Mouse (Mus musculus): Measurements from ENCODE around the gene Rmi2.
A peak's percentile ranks its signal among the peaks of the same experiment; 100 is the strongest.
"Not testable (repeated sequence)": the region's sequence is repeated elsewhere in the genome, so short reads cannot be mapped to it uniquely, and the experiment has no call there.

Rmi2 gene

GRCm38 (mm10) chr16:10834911-10835587 lies at the start of gene Rmi2:
Gene Rmi2 (plus strand): TSS chr16:10835059.
- peak; percentile 89 for DNase-seq (ENCODE audit: extremely low spot score, low spot score)

- DNase-seq (ENCODE audit: extremely low spot score, low spot score), result peak; percentile 90
These were observed 49.3 kb upstream of the Rmi2 start, which contains the start of gene Socs1 for GRCm38 (mm10) chr16:10785371-10786231. Gene Socs1 (minus strand): TSS chr16:10785536.

GRCm38 (mm10) chr16:10786288-10786687 lies 48.6 kb upstream of the Rmi2 start:
- peak; percentile 84 for DNase-seq (ENCODE audit: extremely low spot score, low spot score)

GRCm38 (mm10) chr16:10786782-10787547 lies 47.9 kb upstream of the Rmi2 start:
- no peak for DNase-seq (ENCODE audit: extremely low spot score, low spot score)

GRCm38 (mm10) chr16:10787548-10788058 lies 47.3 kb upstream of the Rmi2 start:
- no peak for DNase-seq (ENCODE audit: extremely low spot score, low spot score)

GRCm38 (mm10) chr16:10788271-10788670 lies 46.6 kb upstream of the Rmi2 start, which contains the start of gene Tnp2:
Gene Tnp2 (minus strand): TSS chr16:10788660.
- DNase-seq (ENCODE audit: extremely low spot score, low spot score), result no peak

GRCm38 (mm10) chr16:10788866-10789265 lies 46.0 kb upstream of the Rmi2 start:
- DNase-seq (ENCODE audit: extremely low spot score, low spot score), result no peak

- DNase-seq (ENCODE audit: extremely low spot score, low spot score), result no peak
These were observed 44.2 kb upstream of the Rmi2 start, which contains the start of gene Prm3 for GRCm38 (mm10) chr16:10790702-10791101. Gene Prm3 (minus strand): TSS chr16:10790914.

- no peak for DNase-seq (ENCODE audit: extremely low spot score, low spot score)
These were observed 38.8 kb upstream of the Rmi2 start, which contains the start of gene Prm2 for GRCm38 (mm10) chr16:10796034-10796433. Gene Prm2 (minus strand): TSS chr16:10796134.

- DNase-seq (ENCODE audit: extremely low spot score, low spot score), result not testable (repeated sequence)
These were observed 32.4 kb upstream of the Rmi2 start for GRCm38 (mm10) chr16:10802420-10802819.

- DNase-seq (ENCODE audit: extremely low spot score, low spot score), result no peak
These were observed 28.9 kb upstream of the Rmi2 start, which contains the start of gene Prm1 for GRCm38 (mm10) chr16:10805789-10806527. Gene Prm1 (minus strand): TSS chr16:10805839.

- DNase-seq (ENCODE audit: extremely low spot score, low spot score), result no peak
These were observed 24.5 kb upstream of the Rmi2 start for GRCm38 (mm10) chr16:10810376-10810775.

GRCm38 (mm10) chr16:10812865-10813371 lies 21.9 kb upstream of the Rmi2 start, which contains the start of gene Gm11172:
Gene Gm11172 (plus strand): TSS chr16:10812915.
- DNase-seq (ENCODE audit: extremely low spot score, low spot score), result no peak

GRCm38 (mm10) chr16:10813726-10814125 lies 21.1 kb upstream of the Rmi2 start:
- DNase-seq (ENCODE audit: extremely low spot score, low spot score), result no peak

GRCm38 (mm10) chr16:10814864-10815263 lies 20.0 kb upstream of the Rmi2 start:
- no peak for DNase-seq (ENCODE audit: extremely low spot score, low spot score)

GRCm38 (mm10) chr16:10818579-10819135 lies 16.2 kb upstream of the Rmi2 start:
- DNase-seq (ENCODE audit: extremely low spot score, low spot score), result no peak

GRCm38 (mm10) chr16:10819966-10820365 lies 14.9 kb upstream of the Rmi2 start:
- DNase-seq (ENCODE audit: extremely low spot score, low spot score), result no peak

GRCm38 (mm10) chr16:10821387-10821786 lies 13.5 kb upstream of the Rmi2 start:
- DNase-seq (ENCODE audit: extremely low spot score, low spot score), result no peak

- DNase-seq (ENCODE audit: extremely low spot score, low spot score), result no peak
These were observed 10.3 kb upstream of the Rmi2 start for GRCm38 (mm10) chr16:10824536-10824935.

- no peak for DNase-seq (ENCODE audit: extremely low spot score, low spot score)
These were observed 9.0 kb upstream of the Rmi2 start for GRCm38 (mm10) chr16:10825840-10826239.
